10 mouse cellular contexts compared by ENCODE assay signal in genomic region chr17:44030776-44031587, GRCm38 (mm10). TPM values are rescaled to one million over a fixed set of nuclear protein-coding genes. Genes with fewer than 3 reads are reported as not detected.
DNase-seq lines count a peak whose midpoint lies in the region; ATAC-seq and TF ChIP-seq lines count a peak whose summit lies in the region.
"Had no signal": no experiment of that assay in that cellular context is flagged by ENCODE, and none has a peak within 500 bp of the region (broad histone marks: within the 10 kb centered on the region; RNA-seq: fewer than 3 reads in every experiment).

No protein-coding gene starts in this region.

- peak overlapping the region; percentile 38; the same call in 1 of the 2 replicates for H3K27ac ChIP-seq in midbrain, postnatal 0 days (ENCODE audit: low read depth, low read length)
- H3K27ac ChIP-seq in midbrain, embryonic 11.5 days (ENCODE audit: low read depth, low read length), result no peak overlapping the region
- H3K27ac ChIP-seq in heart, adult 2 months, result peak overlapping the region; percentile 58
- H3K27ac ChIP-seq in intestine, postnatal 0 days (ENCODE audit: low read depth, low read length), result no peak overlapping the region
- H3K27ac ChIP-seq: neural tube, embryonic 12.5 days had no signal

- ATAC-seq in frontal cortex, adult (ENCODE audit: low TSS enrichment), result peak; percentile 58
- ATAC-seq in midbrain, postnatal 0 days (ENCODE audit: low FRiP score), result no peak
- ATAC-seq in midbrain, embryonic 11.5 days (ENCODE audit: low FRiP score), result no peak
- no peak for ATAC-seq in intestine, postnatal 0 days

- intact Hi-C loops in heart, adult 2 months (cut with DNase I), result no loop called here

- 0 out of 2 replicates have a peak, but pooled peaks cover 5% of the 10 kb centered on the region for H3K36me3 ChIP-seq in midbrain, postnatal 0 days (ENCODE audit: insufficient read depth, low read length)
- H3K36me3 ChIP-seq in midbrain, embryonic 11.5 days (ENCODE audit: control insufficient read depth, insufficient read depth, low read length), result no peaks in the 10 kb centered on the region
- peaks cover 16% of the 10 kb centered on the region for H3K36me3 ChIP-seq in heart, adult 2 months (ENCODE audit: control insufficient read depth, insufficient read depth, low read length)
- no peaks in the 10 kb centered on the region for H3K36me3 ChIP-seq in myocyte (ENCODE audit: control insufficient read depth, insufficient read depth)
- no peaks in the 10 kb centered on the region for H3K36me3 ChIP-seq in intestine, postnatal 0 days (ENCODE audit: control insufficient read depth, insufficient read depth)
- H3K36me3 ChIP-seq: neural tube, embryonic 12.5 days had no signal

- H3K4me2 ChIP-seq in midbrain, postnatal 0 days (ENCODE audit: low read depth, low read length, poor library complexity, severe bottlenecking), result no peak overlapping the region
- no peak overlapping the region for H3K4me2 ChIP-seq in midbrain, embryonic 11.5 days
- peak overlapping the region; percentile 24 for H3K4me2 ChIP-seq in myocyte (ENCODE audit: low read depth)
- no peak overlapping the region for H3K4me2 ChIP-seq in intestine, postnatal 0 days (replicated peaks; ENCODE audit: low read depth)
- H3K4me2 ChIP-seq: neural tube, embryonic 12.5 days had no signal

- WGBS in midbrain, postnatal 0 days, result 28% methylated on average over 3 of the region's 3 CpGs
- WGBS in midbrain, embryonic 11.5 days, result 48% methylated on average over 3 of the region's 3 CpGs
- 11% methylated on average over 3 of the region's 3 CpGs for WGBS in heart, adult 2 months
- 69% methylated on average over 3 of the region's 3 CpGs for WGBS in intestine, postnatal 0 days

- no peak for TF ChIP-seq CTCF in midbrain, postnatal 0 days (IDR thresholded peaks at IDR 0.05)
- TF ChIP-seq CTCF in heart, adult 2 months (IDR thresholded peaks at IDR 0.05), result no peak
- no peak for TF ChIP-seq CTCF in intestine, postnatal 0 days (IDR thresholded peaks at IDR 0.05; ENCODE audit: low read depth)

- no peaks in the 10 kb centered on the region for H3K79me2 ChIP-seq in heart, adult 2 months (replicated peaks; ENCODE audit: control insufficient read depth, insufficient read depth, low read length)
- H3K79me2 ChIP-seq in myocyte (ENCODE audit: control insufficient read depth, insufficient read depth), result no peaks in the 10 kb centered on the region

- peak; percentile 97 for TF ChIP-seq EP300 in heart, adult 2 months (IDR thresholded peaks at IDR 0.05; ENCODE audit: insufficient read depth, low read depth, low read length)

- TF ChIP-seq POLR2A in heart, adult 2 months (IDR thresholded peaks at IDR 0.05; ENCODE audit: insufficient read depth, low read depth, low read length), result 0 out of 2 replicates have a peak, but pooled peaks have one; percentile 23
- no peak for TF ChIP-seq POLR2A in myocyte (IDR thresholded peaks at IDR 0.05; ENCODE audit: insufficient read length, low read depth)

- H3ac ChIP-seq in myocyte (ENCODE audit: control insufficient read depth, insufficient read length), result no peak overlapping the region

- H3K9me3 ChIP-seq in midbrain, postnatal 0 days (ENCODE audit: low read length), result no peaks in the 10 kb centered on the region
- no peaks in the 10 kb centered on the region for H3K9me3 ChIP-seq in midbrain, embryonic 11.5 days (ENCODE audit: control insufficient read depth, low read length)
- no peaks in the 10 kb centered on the region for H3K9me3 ChIP-seq in intestine, postnatal 0 days (ENCODE audit: control insufficient read depth)
- H3K9me3 ChIP-seq: neural tube, embryonic 12.5 days had no signal

- H3K9ac ChIP-seq in midbrain, postnatal 0 days (replicated peaks; ENCODE audit: low read length, poor library complexity, severe bottlenecking), result no peak overlapping the region
- H3K9ac ChIP-seq in midbrain, embryonic 11.5 days (ENCODE audit: low read length), result no peak overlapping the region
- no peak overlapping the region for H3K9ac ChIP-seq in heart, adult 2 months (ENCODE audit: low read depth, low read length)
- no peak overlapping the region for H3K9ac ChIP-seq in intestine, postnatal 0 days (ENCODE audit: low read depth, low read length)
- H3K9ac ChIP-seq: neural tube, embryonic 12.5 days had no signal

- no peak for DNase-seq in frontal cortex, postnatal 14 days (ENCODE audit: low spot score in 2 of 2)
- peak; percentile 33 for DNase-seq in midbrain, postnatal 0 days (ENCODE audit: low spot score)
- no peak for DNase-seq in midbrain, embryonic 11.5 days (ENCODE audit: low spot score, missing footprints)
- peak in 1 of 2 experiments; percentile 30 for DNase-seq in heart, adult 2 months
- DNase-seq in thymus, postnatal 10 days (ENCODE audit: low spot score in 2 of 2), result no peak
- DNase-seq: thymus, adult 18-20 months had no signal

- H3K27me3 ChIP-seq in midbrain, postnatal 0 days (ENCODE audit: insufficient read depth, low read length), result no peaks in the 10 kb centered on the region
- H3K27me3 ChIP-seq in midbrain, embryonic 11.5 days (ENCODE audit: control insufficient read depth, insufficient read depth, low read length), result no peaks in the 10 kb centered on the region
- no peaks in the 10 kb centered on the region for H3K27me3 ChIP-seq in heart, adult 2 months (ENCODE audit: control insufficient read depth, insufficient read depth, low read length)
- H3K27me3 ChIP-seq in myocyte (ENCODE audit: control insufficient read depth, insufficient read depth, insufficient read length), result no peaks in the 10 kb centered on the region
- H3K27me3 ChIP-seq in intestine, postnatal 0 days (replicated peaks; ENCODE audit: control insufficient read depth, insufficient read depth, low read length), result no peaks in the 10 kb centered on the region
- H3K27me3 ChIP-seq: neural tube, embryonic 12.5 days had no signal

- H3K4me3 ChIP-seq in midbrain, postnatal 0 days (ENCODE audit: low read depth, low read length), result no peak overlapping the region
- H3K4me3 ChIP-seq in midbrain, embryonic 11.5 days (ENCODE audit: low read depth, low read length), result no peak overlapping the region
- no peak overlapping the region for H3K4me3 ChIP-seq in heart, adult 2 months
- no peak overlapping the region for H3K4me3 ChIP-seq in myocyte
- H3K4me3 ChIP-seq in intestine, postnatal 0 days (ENCODE audit: low read depth, low read length), result no peak overlapping the region
- H3K4me3 ChIP-seq: neural tube, embryonic 12.5 days had no signal

- peaks cover 3% of the 10 kb centered on the region; the same call in 1 of the 2 replicates for H3K4me1 ChIP-seq in midbrain, postnatal 0 days (ENCODE audit: insufficient read depth, low read length)
- no peaks in the 10 kb centered on the region for H3K4me1 ChIP-seq in midbrain, embryonic 11.5 days (ENCODE audit: control insufficient read depth, insufficient read depth, low read length)
- H3K4me1 ChIP-seq in heart, adult 2 months (ENCODE audit: control insufficient read depth, insufficient read depth, low read length), result peaks cover 17% of the 10 kb centered on the region
- H3K4me1 ChIP-seq in intestine, postnatal 0 days (replicated peaks; ENCODE audit: control insufficient read depth, insufficient read depth, low read length), result no peaks in the 10 kb centered on the region

TF ChIP-seq in myocyte, 11 proteins besides CTCF, POLR2A, EP300 and RAD21:
- TF ChIP-seq USF1 (IDR thresholded peaks at IDR 0.05; ENCODE audit: low read depth), result no peak

RNA-seq across cellular contexts. Expression of gene Enpp5, which starts 47.6 kb away (rescaled TPM):
- 169 and 171 TPM in 2 replicates for total RNA-seq in midbrain, postnatal 0 days (2014; rRNA removed)
- polyA plus RNA-seq in midbrain, postnatal 0 days (2015; fragmentation: Nextera tagmentation; extraction: Ambion mirVana), result 110 and 117 TPM in 2 replicates
- 11.5 and 15.3 TPM in 2 replicates for polyA plus RNA-seq in midbrain, embryonic 11.5 days (2014; fragmentation: Nextera tagmentation; extraction: Ambion mirVana)
- 10 to 100 TPM; 13.3 to 14.2 TPM for total RNA-seq in heart, adult 2 months (2021)
- polyA plus RNA-seq in heart, adult 2 months (2012; rRNA removed), result 14.2 and 24.6 TPM in 2 replicates
- polyA plus RNA-seq in myocyte (2012; fragmentation: generic; extraction: Trizol), result 0.34 TPM
- 33.8 and 43.1 TPM in 2 replicates for polyA plus RNA-seq in intestine, postnatal 0 days (2015; fragmentation: Nextera tagmentation; extraction: Ambion mirVana)

Comparison
In these comparisons a context has a peak if more than half of its experiments do, and no peak if none do; other contexts are left out.
1. H3K27ac ChIP-seq: peak in midbrain, postnatal 0 days (single experiment) and heart, adult 2 months (single experiment); none in midbrain, embryonic 11.5 days (single experiment) and intestine, postnatal 0 days (single experiment).